Mouse (Mus musculus) kidney, embryonic 14.5 days (tissue): ENCODE results near the gene Muc13. TPM values are rescaled to one million over a fixed set of nuclear protein-coding genes. Genes with fewer than 3 reads are reported as not detected.

Experiments
- ATAC-seq: fragments of 200-750 bp; cut with Nextera tagmentation; 2 replicates; pipeline ENCODE4 v1.8.0; 2017; ENCODE audit warnings: moderate number of reproducible peaks, mild to moderate bottlenecking, moderate TSS enrichment, moderate library complexity; ENCODE audit not compliant: low FRiP score, low TSS enrichment
- H3K27ac ChIP-seq: fragments of 300-500 bp; sonication (generic); 2 replicates; pipeline ENCODE4 v1.5.1; 2014; ENCODE audit warnings: low read depth, mild to moderate bottlenecking, low read length, moderate library complexity, mixed read lengths
- H3K27me3 ChIP-seq: fragments of 300-500 bp; sonication (generic); 2 replicates; pipeline ENCODE4 v1.6.1; 2014; ENCODE audit warnings: mild to moderate bottlenecking, low read length; ENCODE audit not compliant: control insufficient read depth, insufficient read depth
- H3K36me3 ChIP-seq: fragments of 300-500 bp; sonication (generic); 2 replicates; pipeline ENCODE4 v1.6.1; 2014; ENCODE audit warnings: low read length, mixed read lengths; ENCODE audit not compliant: control insufficient read depth, insufficient read depth
- H3K4me1 ChIP-seq: fragments of 300-500 bp; sonication (generic); 2 replicates; pipeline ENCODE4 v1.6.1; 2014; ENCODE audit warnings: low read length, mixed read lengths; ENCODE audit not compliant: control insufficient read depth, insufficient read depth
- H3K4me2 ChIP-seq: fragments of 300-500 bp; sonication (generic); replicated peaks from 2 replicates; pipeline ENCODE4 v1.6.1; 2014; ENCODE audit warnings: low read depth, mild to moderate bottlenecking, low read length
- H3K4me3 ChIP-seq: fragments of 300-500 bp; sonication (generic); 2 replicates; pipeline ENCODE4 v1.5.1; 2014; ENCODE audit warnings: mild to moderate bottlenecking, low read length
- H3K9ac ChIP-seq: fragments of 300-500 bp; sonication (generic); 2 replicates; pipeline ENCODE4 v1.6.1; 2014; ENCODE audit warnings: low read depth, mild to moderate bottlenecking, low read length, moderate library complexity
- H3K9me3 ChIP-seq: fragments of 300-500 bp; sonication (generic); 2 replicates; pipeline ENCODE4 v1.6.1; 2016; ENCODE audit warnings: low read length; ENCODE audit not compliant: control insufficient read depth
- WGBS: fragments of 180-500 bp; shearing (Covaris S2); extraction: QIAGEN DNeasy Blood & Tissue Kit; methylation state at CpG from one replicate; pipeline ENCODE4 v1.1.7; 2014; 5-methylcytosine and 5-hydroxymethylcytosine counted together
- polyA plus RNA-seq: library from polyadenylated mRNA; unstranded; fragments of >200 nt; fragmentation: Nextera tagmentation; extraction: Ambion mirVana; gene quantifications from 2 replicates; pipeline ENCODE4 v1.2.1, GENCODE M21; 2014

The Muc13 gene
- polyA plus RNA-seq, 1 experiment from 2014 or later: 0.09 TPM

- Histone ChIP-seq H3K27me3 (no peaks in the 10 kb centered on the region), H3K27ac (no peak overlapping the region), H3K4me1 (no peaks in the 10 kb centered on the region), H3K4me3 (no peak overlapping the region), H3K36me3 (no peaks in the 10 kb centered on the region), H3K9me3 (no peaks in the 10 kb centered on the region), H3K9ac (no peak overlapping the region), H3K4me2 (no peak overlapping the region)
- ATAC-seq: no peak
- WGBS: 74% methylated on average over 7 of the region's 7 CpGs
Observed at GRCm38 (mm10) chr16:33776766-33777529, 16.9 kb upstream of the Muc13 start.

GRCm38 (mm10) chr16:33777607-33778006, 16.2 kb upstream of the Muc13 start:
- Histone ChIP-seq H3K9me3 (no peaks in the 10 kb centered on the region), H3K27ac (no peak overlapping the region), H3K4me3 (no peak overlapping the region), H3K27me3 (no peaks in the 10 kb centered on the region), H3K36me3 (no peaks in the 10 kb centered on the region), H3K4me2 (no peak overlapping the region), H3K4me1 (no peaks in the 10 kb centered on the region), H3K9ac (no peak overlapping the region)
- no peak for ATAC-seq
- WGBS: 83% methylated on average over 6 of the region's 6 CpGs

GRCm38 (mm10) chr16:33781789-33782728, 11.8 kb upstream of the Muc13 start:
- H3K9me3 ChIP-seq: no peaks in the 10 kb centered on the region
- H3K9ac ChIP-seq: no peak overlapping the region
- 67% methylated on average over 5 of the region's 5 CpGs for WGBS
- H3K4me1 ChIP-seq: no peaks in the 10 kb centered on the region
- no peaks in the 10 kb centered on the region for H3K36me3 ChIP-seq
- no peak overlapping the region for H3K4me3 ChIP-seq
- H3K4me2 ChIP-seq: no peak overlapping the region
- H3K27me3 ChIP-seq: no peaks in the 10 kb centered on the region
- ATAC-seq: no peak
- H3K27ac ChIP-seq: no peak overlapping the region

- H3K36me3 ChIP-seq: no peaks in the 10 kb centered on the region
- 86% methylated on average over 1 of the region's 1 CpGs for WGBS
- no peak overlapping the region for H3K9ac ChIP-seq
- no peaks in the 10 kb centered on the region for H3K4me1 ChIP-seq
- no peaks in the 10 kb centered on the region for H3K9me3 ChIP-seq
- no peak overlapping the region for H3K4me3 ChIP-seq
- H3K27me3 ChIP-seq: no peaks in the 10 kb centered on the region
- ATAC-seq: no peak
- no peak overlapping the region for H3K27ac ChIP-seq
- H3K4me2 ChIP-seq: no peak overlapping the region
Observed at GRCm38 (mm10) chr16:33782729-33783091, 11.1 kb upstream of the Muc13 start.

- Histone ChIP-seq H3K36me3 (no peaks in the 10 kb centered on the region), H3K4me2 (no peak overlapping the region), H3K27me3 (no peaks in the 10 kb centered on the region), H3K9me3 (no peaks in the 10 kb centered on the region), H3K27ac (no peak overlapping the region), H3K9ac (no peak overlapping the region), H3K4me3 (no peak overlapping the region), H3K4me1 (no peaks in the 10 kb centered on the region)
- WGBS: 92% methylated on average over 1 of the region's 1 CpGs
- no peak for ATAC-seq
Observed at GRCm38 (mm10) chr16:33784547-33784946, 9.3 kb upstream of the Muc13 start.

- no peaks in the 10 kb centered on the region for H3K27me3 ChIP-seq
- H3K4me2 ChIP-seq: no peak overlapping the region
- no peaks in the 10 kb centered on the region for H3K36me3 ChIP-seq
- no peak overlapping the region for H3K9ac ChIP-seq
- ATAC-seq: no peak
- 56% methylated on average over 8 of the region's 8 CpGs for WGBS
- H3K9me3 ChIP-seq: no peaks in the 10 kb centered on the region
- H3K4me3 ChIP-seq: no peak overlapping the region
- no peaks in the 10 kb centered on the region for H3K4me1 ChIP-seq
- no peak overlapping the region for H3K27ac ChIP-seq
Observed at GRCm38 (mm10) chr16:33785092-33785704, 8.6 kb upstream of the Muc13 start.

GRCm38 (mm10) chr16:33786657-33787390, 7.0 kb upstream of the Muc13 start:
- Histone ChIP-seq H3K4me2 (no peak overlapping the region), H3K27ac (no peak overlapping the region), H3K36me3 (no peaks in the 10 kb centered on the region), H3K9ac (no peak overlapping the region), H3K27me3 (no peaks in the 10 kb centered on the region), H3K4me1 (no peaks in the 10 kb centered on the region), H3K4me3 (no peak overlapping the region), H3K9me3 (no peaks in the 10 kb centered on the region)
- 73% methylated on average over 7 of the region's 7 CpGs for WGBS
- ATAC-seq: no peak

GRCm38 (mm10) chr16:33795106-33795505, 1.3 kb downstream of the Muc13 start:
- no peak for ATAC-seq
- Histone ChIP-seq H3K27ac (no peak overlapping the region), H3K9me3 (no peaks in the 10 kb centered on the region), H3K4me1 (no peaks in the 10 kb centered on the region), H3K4me2 (no peak overlapping the region), H3K4me3 (no peak overlapping the region), H3K36me3 (no peaks in the 10 kb centered on the region), H3K27me3 (no peaks in the 10 kb centered on the region), H3K9ac (no peak overlapping the region)
- WGBS: 83% methylated on average over 4 of the region's 4 CpGs
